Mouse (Mus musculus): ENCODE measurements around the gene Srpk2. TPM values are rescaled to one million over a fixed set of nuclear protein-coding genes. Genes with fewer than 3 reads are reported as not detected.
"Not testable (repeated sequence)": the region's sequence is repeated elsewhere in the genome, so short reads cannot be mapped to it uniquely, and the experiment has no call there.

Srpk2 gene
- total RNA-seq (2021): 100 to 1,000 TPM; 175 to 176 TPM

DNA sequence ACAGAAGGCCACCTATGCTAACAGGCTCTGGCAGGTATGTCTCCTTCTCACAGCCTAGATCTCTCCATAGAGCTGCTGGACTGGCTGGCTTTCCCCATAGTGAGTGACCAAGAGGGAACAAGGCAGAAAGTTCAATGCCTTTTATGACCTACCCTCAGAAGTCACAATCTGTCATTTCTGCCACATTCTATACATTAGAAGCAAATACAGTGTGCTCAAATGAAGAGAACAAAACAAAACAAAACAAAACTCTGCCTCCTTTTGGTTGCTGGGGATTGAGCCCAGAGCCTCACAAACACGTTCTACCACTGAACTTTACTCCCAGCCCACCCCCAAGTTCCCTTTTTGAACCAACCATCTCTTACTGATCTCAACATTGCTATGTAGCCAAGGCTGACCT is at the start of gene Srpk2:
TSS of gene Srpk2 (minus strand) at position 101 of the 400 bp plus-strand sequence.
- intact Hi-C loops (cut with DNase I): no loop called here

DNA sequence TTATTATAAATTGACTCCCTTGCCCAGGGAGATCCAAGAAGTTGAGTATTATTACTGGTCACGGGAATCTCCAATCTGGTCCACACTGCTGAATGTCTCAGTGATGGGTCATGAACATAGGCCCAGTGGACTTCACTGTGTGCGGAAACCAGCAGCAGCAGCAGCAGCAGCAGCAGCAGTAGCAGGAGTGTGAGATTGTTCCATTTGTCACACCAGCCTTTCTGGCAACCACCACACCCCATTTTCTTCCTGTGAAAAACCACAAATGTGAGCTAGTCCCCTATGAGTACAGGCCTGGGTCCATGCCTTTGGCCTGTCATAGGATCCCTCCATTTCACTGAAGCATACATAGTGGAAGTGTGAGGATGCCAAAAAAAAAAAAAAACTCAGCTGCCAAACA is 37.5 kb upstream of the Srpk2 start:
- intact Hi-C loops (cut with DNase I): no loop called here
- DNase-seq (ENCODE audit: extremely low spot score in 1 of 2, low spot score in 2 of 2): no peak

More for the DNA sequence above, at the start of gene Srpk2:
- DNase-seq (ENCODE audit: extremely low spot score in 1 of 2, low spot score in 2 of 2): no peak

DNA sequence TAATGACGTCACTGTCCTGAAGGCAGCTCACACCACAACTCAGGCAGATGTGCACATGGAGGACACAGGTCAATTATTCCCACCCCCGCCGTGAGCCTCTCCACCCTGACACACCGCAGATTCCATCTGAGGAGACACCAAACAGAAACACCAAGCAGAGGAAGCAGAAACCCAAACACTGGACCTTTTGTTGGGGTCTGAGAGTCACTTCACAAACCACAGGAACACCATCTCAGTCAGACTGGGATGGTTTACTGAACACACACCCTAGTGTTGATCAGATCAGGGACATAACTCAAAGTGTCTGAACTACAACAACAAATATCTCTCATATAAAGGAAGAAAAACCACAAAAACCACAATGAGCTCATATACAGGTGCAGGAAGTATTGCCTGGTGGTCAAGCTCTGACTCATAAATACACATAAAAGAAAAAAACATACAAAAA is 34.5 kb upstream of the Srpk2 start:
- DNase-seq (ENCODE audit: extremely low spot score in 1 of 2, low spot score in 2 of 2): no peak
- intact Hi-C loops (cut with DNase I): no loop called here

GRCm38 (mm10) chr5:23718182-23718534 is 33.7 kb upstream of the Srpk2 start:
- intact Hi-C loops (cut with DNase I): no loop called here
- no peak for DNase-seq (ENCODE audit: extremely low spot score in 1 of 2, low spot score in 2 of 2)

DNA sequence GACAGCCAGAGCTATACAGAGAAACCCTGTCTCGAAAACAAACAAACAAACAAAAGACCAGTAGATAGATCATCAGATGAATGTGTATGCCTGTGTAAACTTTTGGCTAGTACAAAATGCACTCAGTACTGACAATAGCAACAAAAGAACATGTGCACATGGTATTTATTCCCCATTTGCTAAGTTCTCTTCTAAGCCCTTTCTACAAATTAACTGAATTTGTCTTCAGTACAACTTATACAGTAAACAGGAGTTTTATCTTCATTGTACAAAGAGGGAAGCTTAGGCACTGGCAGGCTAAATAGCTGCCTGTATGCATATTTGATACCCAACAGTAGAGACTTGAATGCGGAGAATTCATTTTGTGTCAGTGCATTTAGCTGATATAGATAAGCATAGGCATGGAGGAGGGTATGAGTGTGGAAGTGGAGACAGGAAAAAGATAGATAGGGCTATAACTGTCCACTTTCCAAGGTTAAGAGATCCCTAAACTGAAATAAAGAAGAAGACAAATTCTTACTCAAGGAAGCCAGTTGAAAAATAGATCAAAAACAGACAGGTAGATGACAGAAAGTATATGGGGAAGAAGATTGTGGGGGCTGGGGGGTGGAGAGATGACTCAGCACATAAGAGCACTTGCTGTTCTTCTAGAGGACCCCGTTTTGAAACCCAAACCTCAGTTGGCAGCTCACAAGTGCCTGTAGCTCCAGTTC is 33.2 kb upstream of the Srpk2 start:
- no peak for DNase-seq (ENCODE audit: extremely low spot score in 1 of 2, low spot score in 2 of 2)
- intact Hi-C loops (cut with DNase I): no loop called here

DNA sequence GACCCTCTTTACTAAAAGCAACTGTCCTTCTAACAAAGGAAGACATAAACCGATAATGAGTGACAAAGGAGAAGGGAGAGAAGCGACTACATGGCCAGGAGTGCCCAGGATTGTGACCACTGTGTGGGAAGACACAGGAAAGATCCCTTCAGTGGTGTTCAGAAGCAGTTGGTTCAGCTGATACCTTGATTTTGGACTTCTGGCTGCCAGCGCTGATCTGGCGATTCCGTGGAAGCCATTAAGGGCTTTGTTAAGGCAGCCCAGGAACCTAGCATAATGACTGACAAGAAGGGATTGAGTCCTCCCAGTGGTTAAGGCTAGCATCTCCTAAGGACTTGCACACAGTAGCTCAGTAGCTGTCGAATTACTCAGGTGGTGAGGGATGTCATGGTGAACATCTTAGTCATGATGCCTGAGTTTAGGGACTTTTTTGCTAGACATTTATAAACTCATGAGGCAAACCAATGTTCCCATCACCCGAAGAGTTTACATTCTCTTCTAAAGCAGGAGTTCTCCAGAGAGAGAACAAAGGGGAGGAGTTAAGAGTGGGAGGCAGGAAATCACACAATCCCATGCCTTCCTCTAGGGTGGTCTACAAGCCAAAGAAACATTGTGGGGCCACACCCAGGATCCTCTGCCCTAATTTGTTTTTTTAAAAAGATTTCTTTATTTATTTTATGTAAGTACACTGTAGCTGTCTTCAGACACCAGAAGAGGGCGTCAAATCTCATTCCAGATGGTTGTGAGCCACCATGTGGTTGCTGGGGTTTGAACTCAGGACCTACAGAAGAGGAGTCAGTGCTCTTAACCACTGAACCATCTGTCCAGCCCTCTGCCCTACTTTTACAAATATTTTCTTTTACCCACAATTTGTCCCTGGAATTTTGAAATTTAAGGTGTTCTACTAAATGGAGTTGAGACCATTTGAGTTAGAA is 29.3 kb upstream of the Srpk2 start:
- DNase-seq (ENCODE audit: extremely low spot score in 1 of 2, low spot score in 2 of 2): no peak
- intact Hi-C loops (cut with DNase I): no loop called here

DNA sequence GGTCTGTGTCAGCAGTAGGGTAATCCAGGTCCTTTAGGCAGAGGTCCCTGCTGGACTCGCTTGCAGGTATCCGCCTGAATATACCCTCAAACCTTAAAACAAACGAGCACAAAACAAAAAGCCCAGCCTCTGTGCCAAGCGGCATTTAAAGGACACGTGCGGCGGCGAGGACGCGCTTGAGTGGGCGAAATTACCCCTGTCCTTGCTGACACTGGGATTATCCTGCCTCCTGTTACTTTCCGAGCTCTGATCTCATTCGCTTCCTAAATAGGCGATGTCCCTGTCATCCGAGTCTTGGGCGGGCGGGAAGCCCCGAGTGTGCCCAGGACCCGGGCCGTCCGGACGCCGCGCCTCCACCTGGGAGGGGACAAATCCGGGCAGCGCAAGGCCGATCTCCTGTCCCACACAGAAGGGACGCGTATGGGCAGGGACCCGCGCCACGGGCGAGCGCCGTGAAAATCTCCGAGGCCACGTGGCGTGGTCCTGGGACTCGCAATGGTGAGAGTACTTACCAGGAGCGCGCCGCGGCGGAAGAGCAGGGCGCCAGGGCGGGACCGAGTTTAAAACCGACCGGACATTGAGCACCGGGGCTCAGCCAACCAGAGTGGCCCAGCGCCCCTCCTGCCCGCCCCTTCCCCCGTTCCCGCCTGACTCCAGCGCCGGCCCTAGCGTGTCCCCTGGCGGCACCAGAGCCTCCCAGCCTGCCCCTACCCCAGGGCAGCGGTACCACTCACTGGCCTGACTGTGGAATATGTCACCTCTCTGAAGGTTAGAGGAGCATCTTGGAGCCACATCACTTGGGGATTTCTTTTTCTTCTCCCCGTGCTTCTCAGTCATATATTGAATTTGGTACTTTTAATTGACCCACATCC is 27.9 kb upstream of the Srpk2 start:
- intact Hi-C loops (cut with DNase I): no loop called here
- peak; percentile 44 to 85 for DNase-seq (ENCODE audit: extremely low spot score in 1 of 2, low spot score in 2 of 2)

DNA sequence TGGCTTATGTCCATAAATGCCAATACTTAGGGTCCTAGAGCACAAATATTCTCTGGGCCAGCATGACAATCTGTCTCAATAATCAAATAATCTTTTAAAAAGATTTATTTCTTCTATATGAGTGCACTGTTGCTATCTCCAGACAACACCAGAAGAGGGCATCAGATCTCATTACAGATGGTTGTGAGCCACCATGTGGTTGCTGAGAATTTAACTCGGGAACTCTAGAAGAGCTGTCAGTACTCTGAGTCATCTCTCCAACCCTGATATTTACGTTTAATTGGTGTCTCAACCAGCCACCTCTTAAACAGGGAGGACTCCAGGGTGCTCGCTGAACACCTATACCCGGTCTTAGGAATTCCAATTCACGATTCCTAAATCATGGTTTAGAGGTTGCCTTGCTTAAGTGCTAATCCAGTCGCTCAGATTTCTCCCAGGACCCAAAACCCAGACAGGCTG is 27.3 kb upstream of the Srpk2 start:
- DNase-seq (ENCODE audit: extremely low spot score in 1 of 2, low spot score in 2 of 2): peak in 1 of 2 experiments; percentile 44
- intact Hi-C loops (cut with DNase I): not testable (repeated sequence)

DNA sequence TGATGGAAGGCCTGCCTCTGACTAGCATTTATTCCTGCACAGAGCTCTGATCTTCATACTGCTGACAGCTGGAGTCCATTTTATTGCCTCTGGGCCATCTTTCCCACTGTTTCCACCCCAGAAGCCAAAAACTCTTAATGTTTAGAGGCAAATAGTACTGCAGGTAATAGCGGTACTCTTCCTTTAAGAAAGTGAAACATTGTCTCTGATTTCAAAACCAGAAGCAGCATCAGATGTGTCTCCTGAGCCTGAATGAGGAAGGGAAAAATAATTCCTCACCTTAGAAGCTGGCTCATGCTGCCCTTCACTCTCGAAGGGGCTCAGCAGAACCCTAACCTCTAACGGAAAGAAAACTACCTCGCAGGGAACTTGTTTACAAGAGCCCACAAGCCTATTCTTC is 26.8 kb upstream of the Srpk2 start:
- intact Hi-C loops (cut with DNase I): no loop called here
- DNase-seq (ENCODE audit: extremely low spot score in 1 of 2, low spot score in 2 of 2): no peak

DNA sequence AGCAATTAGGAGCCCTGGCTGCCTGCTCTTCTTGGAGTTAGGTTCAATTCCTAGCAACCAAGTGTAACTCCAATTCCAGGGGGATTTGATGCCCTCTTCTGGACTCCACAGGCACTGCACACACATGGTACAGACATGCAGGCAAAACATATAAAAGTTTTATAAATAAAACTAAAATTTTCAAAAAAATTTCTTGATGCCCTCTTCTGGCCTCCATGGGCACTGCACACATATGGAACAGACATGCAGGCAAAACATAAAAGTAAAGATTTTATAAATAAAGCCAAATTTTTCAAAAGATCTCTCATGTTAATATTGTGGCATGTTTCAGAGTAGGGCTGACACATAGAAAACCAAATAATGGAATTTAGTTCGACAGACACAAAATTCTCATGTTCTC is 25.2 kb upstream of the Srpk2 start:
- intact Hi-C loops (cut with DNase I): no loop called here
- no peak for DNase-seq (ENCODE audit: extremely low spot score in 1 of 2, low spot score in 2 of 2)

GRCm38 (mm10) chr5:23706601-23707597 is 22.5 kb upstream of the Srpk2 start:
- intact Hi-C loops (cut with DNase I); DNase-seq (ENCODE audit: extremely low spot score in 1 of 2, low spot score in 2 of 2): not testable (repeated sequence)

- DNase-seq (ENCODE audit: extremely low spot score in 1 of 2, low spot score in 2 of 2): no peak
- intact Hi-C loops (cut with DNase I): no loop called here
Measured at GRCm38 (mm10) chr5:23697457-23697856, 13.0 kb upstream of the Srpk2 start.

GRCm38 (mm10) chr5:23683431-23683830 is 986 bp downstream of the Srpk2 start:
- intact Hi-C loops (cut with DNase I): no loop called here
- no peak for DNase-seq (ENCODE audit: extremely low spot score in 1 of 2, low spot score in 2 of 2)

DNA sequence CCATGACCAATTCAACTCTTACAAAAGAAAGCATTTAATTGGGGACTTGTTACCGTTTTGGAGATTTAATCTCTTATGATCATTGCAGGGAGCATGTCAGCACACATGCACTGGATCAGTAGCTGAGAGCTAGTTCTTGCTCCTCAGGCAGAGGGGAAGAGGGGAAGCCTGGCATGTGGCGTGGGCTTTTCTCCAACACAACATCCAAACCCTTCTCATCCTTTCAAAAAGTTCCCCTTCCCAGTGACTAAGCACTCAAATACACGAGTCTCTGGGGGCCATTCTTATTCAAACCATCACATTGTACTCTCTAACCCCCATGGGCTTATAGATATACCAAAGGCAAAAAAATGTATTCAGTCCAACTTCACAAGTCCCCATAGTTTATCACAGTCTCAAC is 5.4 kb downstream of the Srpk2 start:
- intact Hi-C loops (cut with DNase I): no loop called here
- DNase-seq (ENCODE audit: extremely low spot score in 1 of 2, low spot score in 2 of 2): no peak

DNA sequence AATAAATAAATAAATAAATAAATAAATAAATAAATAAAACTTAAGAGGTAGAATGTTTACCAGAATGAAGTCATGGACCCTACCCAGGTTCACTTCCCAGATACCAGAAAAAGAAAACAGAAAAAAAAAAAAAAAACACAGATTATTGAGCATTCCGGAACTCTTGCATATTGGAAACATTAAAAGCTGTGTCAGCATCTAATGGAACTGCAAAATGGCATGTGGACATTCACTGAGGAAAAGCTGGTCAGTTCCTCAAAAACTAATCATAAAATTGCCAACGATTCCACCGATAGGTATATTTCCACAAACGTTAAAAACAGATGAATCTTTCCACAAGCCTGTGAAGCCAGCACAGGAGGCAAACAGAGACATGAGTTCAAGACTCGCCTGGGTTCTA is 6.5 kb downstream of the Srpk2 start:
- no peak for DNase-seq (ENCODE audit: extremely low spot score in 1 of 2, low spot score in 2 of 2)
- intact Hi-C loops (cut with DNase I): no loop called here

DNA sequence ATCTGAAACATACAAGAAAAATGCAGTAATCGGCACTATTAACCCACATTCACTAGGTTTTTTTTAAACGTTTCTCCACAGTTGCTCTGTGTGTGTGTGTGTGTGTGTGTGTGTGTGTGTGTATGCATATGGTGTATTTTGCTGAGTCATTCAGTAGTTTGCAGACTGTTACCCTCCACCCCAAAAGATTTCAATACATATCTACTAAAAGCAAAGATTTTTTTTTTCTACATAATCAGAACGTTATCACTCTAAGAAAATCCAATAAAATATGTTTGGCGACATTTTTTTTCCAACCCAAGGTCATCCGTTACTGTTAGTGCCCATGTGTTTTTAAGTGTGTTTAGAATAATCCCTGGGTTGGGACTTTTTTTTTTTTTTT is 7.4 kb downstream of the Srpk2 start:
- intact Hi-C loops (cut with DNase I): no loop called here
- no peak for DNase-seq (ENCODE audit: extremely low spot score in 1 of 2, low spot score in 2 of 2)

- intact Hi-C loops (cut with DNase I): no loop called here
- peak in 1 of 2 experiments; percentile 61 for DNase-seq (ENCODE audit: extremely low spot score in 1 of 2, low spot score in 2 of 2)
Measured at GRCm38 (mm10) chr5:23676156-23677071, 8.0 kb downstream of the Srpk2 start.

Data from left cerebral cortex, postnatal 10 days (tissue).